Mouse (Mus musculus): ENCODE measurements around the gene Pcnt.
A peak's percentile ranks its signal among the peaks of the same experiment; 100 is the strongest.

The Pcnt gene

DNA sequence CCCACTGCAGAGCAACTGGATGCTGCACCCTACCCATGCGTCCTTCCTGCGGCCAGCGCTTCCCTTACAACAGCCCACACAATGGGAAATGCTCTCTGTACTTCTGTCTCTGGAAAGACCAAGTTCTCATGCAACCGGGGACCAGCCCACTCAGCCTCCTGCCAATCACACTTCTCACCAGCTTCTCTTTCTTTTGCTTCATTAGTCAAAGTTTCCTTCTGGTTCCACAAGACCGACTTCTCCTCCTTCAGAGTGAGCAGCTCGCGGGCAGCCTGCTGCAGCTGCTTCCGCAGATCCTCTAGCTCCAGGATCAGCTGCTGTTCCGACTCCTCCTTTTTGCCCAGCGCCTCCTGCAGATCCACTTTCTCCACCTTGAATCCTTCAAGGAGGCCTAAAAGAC is 34.1 kb downstream of the Pcnt start:
- DNase-seq (ENCODE audit: low spot score), result no peak

DNA sequence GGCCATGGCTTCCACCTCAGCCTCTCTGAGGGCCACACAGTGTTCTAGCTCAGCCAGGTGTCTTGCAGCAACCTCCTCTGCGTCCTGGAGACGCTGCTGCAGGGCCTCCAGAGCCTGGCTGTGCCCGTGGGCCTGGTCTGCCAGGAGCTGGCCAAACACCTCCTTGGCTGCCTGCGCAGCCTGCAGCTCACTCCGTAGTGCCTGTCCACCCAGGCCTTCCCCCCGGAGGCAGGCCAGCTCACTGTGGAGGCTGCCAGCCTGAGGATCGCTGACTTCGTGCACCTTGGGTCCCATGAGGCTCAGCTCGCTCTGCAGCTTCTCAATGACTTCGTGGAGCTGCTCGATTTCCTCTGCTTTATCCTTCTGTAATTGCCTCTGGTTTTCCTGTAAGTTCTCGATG is 50.0 kb downstream of the Pcnt start:
- no peak for DNase-seq (ENCODE audit: low spot score)

DNA sequence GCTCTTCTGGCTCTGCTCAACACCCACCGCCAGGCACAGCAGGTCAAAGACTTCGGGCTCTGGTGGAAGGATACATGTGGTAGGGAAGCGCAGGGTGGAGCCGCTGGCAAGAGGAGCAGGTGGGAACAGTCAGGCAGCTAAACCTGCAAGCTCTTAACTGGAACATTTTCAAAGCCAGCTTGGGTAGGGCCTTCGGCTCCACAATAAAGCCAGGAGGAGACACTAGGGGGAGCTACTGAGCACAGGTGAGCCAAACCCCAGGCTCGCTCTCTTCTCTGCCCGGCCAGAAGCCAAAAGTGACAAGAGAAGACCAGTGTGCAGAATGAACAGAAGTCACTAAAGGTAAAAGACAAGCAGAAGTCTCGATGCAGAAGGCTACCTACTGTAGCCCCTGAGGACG is 50.8 kb downstream of the Pcnt start:
- no peak for DNase-seq (ENCODE audit: low spot score)

DNA sequence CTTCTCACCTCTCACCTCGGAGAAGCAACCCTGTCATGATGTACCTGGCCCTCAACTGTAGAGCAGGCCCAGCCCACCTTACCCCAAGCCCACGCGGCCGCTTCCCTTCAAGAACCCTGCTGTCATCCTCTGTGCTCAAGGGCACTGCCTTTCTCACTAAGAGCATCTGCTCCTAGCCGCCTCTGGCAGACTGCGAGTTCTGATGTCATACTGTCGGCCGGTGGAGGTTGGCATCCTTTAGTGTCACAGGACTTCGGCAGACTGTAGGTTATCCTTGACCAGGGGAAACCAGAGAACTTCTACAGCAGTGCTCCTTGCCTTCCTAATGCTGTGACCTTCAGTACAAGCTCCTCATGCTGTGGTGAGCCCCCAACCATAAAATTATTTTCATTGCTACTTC is 51.4 kb downstream of the Pcnt start:
- DNase-seq (ENCODE audit: low spot score), result no peak

DNA sequence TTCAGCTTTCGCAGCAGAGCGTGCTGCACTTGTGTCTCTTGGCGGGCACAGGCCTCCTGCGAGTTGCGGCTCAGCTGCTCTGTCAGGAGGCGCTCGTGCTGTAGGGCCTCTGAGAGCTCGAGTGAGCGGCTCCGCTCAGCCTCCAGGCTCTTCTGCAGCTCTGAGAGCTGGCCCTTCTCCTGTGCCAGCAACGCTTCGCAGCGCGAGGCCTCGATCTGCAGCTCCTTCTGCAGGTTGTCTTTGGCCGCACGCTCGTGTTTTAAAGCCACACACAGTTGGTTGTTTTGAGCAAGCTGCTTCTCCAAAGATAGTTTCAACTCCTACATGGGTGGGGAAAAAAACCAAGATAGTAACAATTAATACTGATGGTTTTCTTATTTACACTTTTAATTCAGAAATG is 67.6 kb downstream of the Pcnt start:
- no peak for DNase-seq (ENCODE audit: low spot score)

DNA sequence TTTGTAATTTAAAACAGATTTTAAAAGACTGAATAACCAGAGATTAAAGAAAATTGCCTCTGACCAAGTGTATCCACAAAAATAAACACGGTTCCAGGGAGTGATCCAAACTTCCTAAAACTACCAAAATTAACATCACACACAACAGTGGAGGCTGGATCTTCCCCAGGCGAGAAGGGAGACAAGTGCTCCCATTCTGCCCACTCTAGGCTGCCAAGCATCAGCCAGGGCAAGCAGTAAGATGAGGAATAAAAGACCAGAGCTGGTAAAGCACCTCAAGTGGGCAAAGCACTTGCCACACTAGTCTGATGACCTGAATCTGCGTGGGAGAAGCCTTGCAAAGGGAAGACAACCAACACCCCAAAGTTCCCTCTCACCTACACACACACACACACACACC is 70.8 kb downstream of the Pcnt start:
- no peak for DNase-seq (ENCODE audit: low spot score)

DNA sequence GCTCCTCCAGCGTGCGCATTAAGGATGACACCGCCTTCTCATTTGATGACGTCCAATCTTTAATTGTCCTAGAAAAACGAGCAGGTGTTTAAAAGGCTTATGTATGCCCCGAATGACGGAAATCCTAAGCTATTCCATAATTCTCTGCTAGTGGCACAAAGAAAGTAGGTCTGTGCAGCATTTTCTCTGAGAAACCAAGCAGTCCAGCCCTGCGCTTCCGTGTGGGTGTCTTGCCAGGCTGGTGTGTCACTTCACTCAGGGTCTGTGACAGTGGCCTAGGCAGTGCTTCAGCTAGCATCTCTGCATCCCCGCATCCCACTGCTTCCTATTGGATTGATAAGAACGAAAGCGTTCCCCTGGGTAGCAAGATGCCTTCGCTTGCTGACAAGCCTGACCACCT is 73.8 kb downstream of the Pcnt start:
- DNase-seq (ENCODE audit: low spot score), result no peak

DNA sequence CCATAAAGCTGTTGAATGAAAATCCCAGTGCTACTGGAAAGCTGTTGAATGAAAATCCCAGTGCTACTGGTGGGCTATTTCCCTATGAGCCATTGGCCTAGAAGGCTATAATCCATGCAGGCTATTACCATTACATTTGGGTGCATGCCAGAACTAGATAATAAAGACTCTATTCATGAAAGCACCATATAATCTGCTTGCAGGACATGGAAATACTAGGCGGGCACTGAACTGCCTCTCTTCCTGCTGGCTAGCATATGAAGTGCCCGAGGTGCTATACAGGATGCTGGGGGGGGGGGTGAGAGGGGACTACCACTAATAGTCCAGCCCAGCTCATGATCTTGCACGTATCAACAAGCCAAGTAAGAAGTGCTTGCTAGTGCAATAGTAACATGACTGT is 79.4 kb downstream of the Pcnt start:
- DNase-seq (ENCODE audit: low spot score), result no peak

DNA sequence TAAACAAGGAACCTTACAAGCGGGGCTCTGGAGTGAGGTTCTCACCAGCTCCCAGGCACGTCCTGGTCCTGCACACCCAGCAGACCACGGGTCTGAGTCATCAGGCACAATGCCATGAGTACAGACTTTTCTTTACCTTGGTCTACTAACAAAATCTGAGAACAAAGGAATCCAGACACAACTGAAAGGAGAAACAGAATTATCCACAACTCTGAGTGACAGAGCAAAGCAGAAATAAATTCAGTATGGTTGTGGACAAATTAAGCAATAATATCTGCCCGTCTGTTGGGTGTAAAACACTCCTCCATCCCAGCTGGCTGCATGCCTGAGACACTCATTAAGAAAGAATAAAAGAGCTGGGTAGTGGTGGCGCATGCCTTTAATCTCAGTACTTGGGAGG is 84.1 kb downstream of the Pcnt start:
- DNase-seq (ENCODE audit: low spot score), result no peak

DNA sequence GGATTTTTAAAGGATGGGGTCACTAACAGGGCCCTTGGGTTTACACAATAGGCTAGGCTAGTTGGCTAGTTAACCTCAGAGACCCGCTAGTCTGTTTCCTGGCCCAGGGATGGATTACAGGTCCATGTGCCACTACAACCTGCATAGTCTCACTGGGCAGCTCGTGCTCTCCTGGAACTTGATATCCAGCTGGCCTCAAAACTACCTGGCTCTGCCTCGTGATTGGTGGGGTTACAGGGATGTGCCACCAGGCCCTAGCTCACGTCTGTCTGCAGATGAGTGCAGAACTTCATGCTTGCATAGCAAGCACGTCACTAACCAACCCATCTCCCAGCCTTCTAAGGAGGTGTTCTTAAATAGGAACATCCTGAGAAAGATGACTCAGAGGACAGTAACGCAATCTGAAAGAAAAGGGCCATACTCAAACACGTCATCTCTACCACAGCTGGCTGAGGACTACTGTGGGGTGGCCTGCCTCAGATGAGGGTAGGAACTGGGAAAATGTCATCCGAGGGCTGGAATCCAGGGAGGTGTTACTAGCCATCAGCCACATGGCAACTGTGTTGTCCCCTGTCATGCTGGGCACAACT is 85.2 kb downstream of the Pcnt start:
- DNase-seq (ENCODE audit: low spot score), result no peak

DNA sequence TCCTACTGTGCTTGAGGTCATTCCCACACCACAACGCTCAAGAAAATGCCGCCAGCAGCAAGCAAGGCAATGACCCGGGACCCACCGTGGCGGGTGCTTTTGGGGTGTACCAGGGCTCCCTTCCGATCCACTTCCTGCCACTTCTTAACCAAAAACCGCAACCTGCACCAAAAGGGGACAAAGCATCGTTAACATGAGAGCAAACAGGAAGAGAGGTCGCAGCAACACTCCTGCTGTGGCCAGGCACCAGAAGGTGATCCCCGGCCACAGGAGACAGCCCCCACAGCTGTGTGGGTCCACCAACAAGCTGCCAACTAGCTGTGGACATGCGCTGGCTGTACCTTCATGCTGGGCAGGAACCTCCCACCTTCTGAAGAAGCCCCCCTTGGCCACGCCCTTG is 87.6 kb downstream of the Pcnt start:
- no peak for DNase-seq (ENCODE audit: low spot score)

DNA sequence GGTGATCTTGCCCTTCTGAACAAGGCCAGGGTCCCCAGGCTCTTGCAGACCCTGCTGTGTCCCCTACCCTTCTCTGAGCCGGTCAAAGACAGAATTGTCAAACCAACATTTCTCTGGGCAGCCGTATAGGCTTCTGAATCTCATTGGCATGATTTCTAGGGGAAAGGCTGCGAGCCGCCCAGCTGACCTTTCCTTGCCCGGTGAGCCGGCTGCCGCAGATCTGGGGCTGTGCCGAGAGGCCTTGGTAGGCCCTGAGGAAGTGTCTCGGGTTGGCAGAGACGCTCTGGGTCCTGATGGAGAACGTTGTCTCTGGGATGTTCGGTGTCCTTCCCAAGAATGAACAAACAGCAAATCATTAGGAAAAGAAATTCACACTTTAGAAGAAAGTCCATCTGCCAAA is 88.6 kb downstream of the Pcnt start:
- no peak for DNase-seq (ENCODE audit: low spot score)

DNA sequence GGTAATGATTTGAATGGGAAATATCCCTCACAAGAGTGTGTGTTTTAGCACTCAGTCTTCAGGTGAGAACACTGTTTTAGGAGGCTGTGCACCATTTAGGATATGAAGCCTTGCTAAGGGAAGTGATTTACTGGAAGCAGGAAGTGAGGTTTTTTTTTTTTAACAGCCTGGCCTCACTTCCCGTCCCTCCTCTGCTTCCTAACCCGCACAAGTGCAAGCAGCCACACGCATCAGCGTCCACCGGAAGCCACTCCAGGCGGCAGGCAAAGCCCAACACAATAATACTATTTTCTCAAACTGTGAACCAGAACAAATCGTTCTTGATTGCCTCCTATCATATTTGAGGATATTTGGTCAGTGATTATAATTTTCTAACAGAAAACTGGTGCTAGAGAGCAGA is 90.6 kb downstream of the Pcnt start:
- DNase-seq (ENCODE audit: low spot score), result no peak

DNA sequence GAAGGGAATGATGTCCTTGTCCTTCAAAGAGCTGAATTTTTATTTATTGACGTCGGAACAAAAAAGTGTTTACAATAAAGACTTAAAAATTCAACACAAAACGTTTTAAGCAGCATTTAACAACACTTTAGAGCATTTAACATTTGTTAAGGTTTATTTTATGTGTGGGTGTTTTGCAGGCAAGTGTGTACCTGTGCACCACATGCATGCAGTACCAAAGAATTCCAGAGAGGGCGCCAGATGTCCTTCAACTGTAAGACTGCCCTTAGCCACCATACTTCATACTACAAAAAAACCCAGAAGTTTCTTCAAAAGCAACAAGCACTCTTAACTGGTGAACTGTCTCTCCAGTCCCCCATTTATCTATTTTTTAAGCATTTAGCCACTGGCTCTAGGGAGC is 96.0 kb downstream of the Pcnt start:
- peak; percentile 53 for DNase-seq (ENCODE audit: low spot score)

DNA sequence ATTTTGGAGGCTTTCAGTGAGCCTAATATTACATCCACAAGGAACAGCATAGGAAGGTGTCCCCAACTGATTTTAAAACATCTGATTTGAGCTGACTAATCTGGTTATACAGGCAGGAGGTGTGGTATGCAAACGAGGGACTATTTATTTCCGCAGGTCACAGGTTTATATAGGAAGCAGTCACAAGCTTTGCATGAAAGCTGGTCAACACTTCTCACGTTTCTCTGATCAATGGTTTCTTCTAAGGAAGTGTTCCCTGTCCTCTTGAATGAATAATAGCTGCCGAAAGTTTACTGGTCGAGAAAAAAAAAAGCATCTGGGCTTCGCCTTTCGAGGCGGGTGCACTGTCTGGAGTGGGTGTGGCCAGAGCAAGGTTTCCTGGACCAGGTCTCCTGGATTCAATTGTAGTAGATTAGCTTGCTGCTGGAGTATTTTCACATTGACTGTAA is 96.5 kb downstream of the Pcnt start:
- DNase-seq (ENCODE audit: low spot score), result no peak

DNA sequence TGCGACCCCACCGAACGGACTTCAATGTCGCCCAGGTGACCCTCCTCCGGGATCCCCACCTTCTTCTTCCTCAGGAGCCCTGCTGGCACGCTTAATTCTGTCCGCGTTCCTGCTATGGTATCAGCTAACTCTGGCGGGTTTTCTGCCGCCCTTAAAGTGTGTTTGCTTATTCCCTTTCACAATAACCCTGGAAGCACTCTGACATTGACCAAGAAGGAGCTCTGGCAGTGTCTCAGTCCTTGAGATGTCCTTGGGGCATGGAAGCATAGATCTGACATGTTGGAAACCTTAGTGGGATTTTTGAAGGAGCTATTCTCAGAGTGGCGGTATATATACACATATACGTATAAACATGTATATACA is 97.1 kb downstream of the Pcnt start:
- DNase-seq (ENCODE audit: low spot score), result no peak

DNA sequence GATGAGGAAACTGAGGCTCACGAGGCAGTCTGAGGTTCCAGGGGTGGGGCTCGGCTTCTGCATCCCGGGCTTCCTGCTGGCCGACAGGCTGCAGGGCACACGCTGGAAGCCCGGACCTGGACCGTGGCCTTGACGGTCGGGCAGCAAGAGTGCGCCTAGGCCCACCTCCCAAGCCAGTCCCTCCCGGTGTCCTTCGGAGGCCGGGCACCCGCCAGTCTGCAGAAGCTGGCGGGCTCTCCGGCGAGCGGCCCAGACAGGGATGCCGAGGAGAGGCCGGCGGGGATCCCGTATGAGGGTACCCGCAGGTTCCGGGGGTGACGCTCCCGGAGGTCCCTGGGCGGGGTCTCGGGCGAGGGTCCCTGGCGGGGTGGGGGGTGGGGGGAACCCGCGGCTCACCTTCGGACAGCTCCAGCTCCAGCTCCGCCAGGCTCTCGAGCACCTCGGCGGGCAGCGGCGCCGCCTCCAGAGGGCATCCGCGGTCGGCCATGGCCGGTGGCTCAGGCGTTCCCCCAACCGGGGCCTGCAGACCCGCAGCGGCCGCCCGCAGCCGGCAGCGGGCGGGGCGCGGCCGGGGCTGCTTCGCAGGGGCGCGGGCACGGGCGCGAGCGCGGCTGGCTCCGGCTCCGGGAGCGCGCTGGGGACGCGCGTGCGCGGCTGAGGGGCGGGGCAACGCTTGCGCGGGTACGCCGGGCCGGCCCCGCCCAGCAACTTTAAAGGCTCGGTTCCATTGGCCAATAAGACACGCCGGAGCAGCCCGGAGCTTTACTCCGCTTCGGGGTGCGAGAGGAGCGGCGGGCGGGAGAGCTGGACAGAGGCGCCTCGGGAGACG is 97.7 kb downstream of the Pcnt start, which contains the start of gene Dip2a:
Gene Dip2a (minus strand): TSS at position 581 of the 829 bp plus-strand sequence.
- DNase-seq (ENCODE audit: low spot score), result peak; percentile 95

DNA sequence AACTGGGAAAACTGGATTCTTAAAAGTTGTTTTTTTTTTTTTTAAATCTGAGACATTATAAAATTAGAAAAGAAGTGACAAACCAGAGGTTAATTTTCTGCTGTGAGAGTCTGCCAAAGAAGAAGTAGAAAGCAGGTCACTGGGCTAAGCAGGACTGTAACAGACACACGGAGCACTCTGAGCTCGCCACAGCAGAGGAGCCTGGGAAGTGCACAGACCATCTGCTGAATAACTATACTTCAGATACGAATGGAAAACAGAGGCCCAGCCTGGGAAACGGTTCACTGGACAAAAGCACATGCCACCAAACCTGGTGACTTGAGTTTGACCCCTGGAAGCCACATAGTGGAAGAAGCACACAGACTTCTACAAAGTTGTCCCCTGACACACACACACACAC is 108.2 kb downstream of the Pcnt start:
- DNase-seq (ENCODE audit: low spot score), result no peak

DNA sequence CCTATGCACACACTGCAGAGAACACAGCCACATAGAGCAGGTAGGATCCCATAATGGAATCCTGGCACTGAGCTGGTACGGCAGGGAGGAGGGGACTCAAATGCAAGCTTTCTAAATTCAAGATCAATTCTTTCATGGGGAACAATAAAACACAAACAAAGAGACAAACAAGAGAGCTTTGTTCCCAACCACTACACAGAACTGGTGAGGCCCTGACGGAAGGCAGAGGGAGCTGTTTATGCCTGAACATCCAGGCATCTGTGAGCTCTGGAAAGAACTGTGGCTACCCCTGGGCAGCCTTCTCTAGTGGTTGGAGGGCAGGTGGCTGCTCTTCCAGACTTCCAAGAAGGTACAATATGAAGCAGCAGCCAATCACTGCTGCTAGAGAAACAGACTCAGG is 110.5 kb downstream of the Pcnt start:
- DNase-seq (ENCODE audit: low spot score), result no peak

DNA sequence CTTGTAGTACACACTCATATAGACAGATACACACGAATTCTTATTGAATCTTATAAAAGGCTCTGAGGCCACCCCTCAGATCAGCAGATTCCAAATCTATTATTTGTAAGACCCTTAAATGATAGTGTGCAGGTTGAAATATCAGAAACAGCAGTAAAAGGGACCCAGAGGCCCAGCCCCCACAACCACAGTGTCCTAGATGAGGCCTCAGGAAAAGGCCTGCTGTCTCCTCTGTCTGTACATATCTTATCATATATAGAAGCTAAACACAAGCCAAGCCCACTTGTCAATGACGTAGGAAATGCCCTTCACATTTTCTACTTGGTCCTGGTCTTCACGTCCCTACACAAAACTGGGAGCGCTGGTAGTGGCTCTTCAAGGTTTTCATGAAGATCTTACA is 113.5 kb downstream of the Pcnt start:
- no peak for DNase-seq (ENCODE audit: low spot score)

DNA sequence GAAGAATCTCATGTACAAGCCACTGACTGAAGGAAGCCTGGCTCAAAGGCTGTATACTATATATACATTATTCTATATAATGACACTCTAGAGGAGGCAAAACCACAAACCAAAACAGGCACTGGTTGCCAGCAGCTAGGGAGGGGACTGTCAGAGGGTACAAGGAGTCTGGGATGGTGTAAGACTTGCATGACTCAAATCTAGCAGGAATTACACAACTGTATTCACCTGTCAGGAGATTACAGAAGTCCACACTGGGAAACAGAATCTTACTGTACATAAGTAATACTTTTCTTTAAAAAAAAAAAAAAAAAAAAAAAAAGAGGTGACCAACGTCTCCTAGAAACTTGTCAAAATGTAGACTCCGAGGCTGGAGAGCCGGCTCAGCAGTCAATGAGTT is 114.0 kb downstream of the Pcnt start:
- no peak for DNase-seq (ENCODE audit: low spot score)

DNA sequence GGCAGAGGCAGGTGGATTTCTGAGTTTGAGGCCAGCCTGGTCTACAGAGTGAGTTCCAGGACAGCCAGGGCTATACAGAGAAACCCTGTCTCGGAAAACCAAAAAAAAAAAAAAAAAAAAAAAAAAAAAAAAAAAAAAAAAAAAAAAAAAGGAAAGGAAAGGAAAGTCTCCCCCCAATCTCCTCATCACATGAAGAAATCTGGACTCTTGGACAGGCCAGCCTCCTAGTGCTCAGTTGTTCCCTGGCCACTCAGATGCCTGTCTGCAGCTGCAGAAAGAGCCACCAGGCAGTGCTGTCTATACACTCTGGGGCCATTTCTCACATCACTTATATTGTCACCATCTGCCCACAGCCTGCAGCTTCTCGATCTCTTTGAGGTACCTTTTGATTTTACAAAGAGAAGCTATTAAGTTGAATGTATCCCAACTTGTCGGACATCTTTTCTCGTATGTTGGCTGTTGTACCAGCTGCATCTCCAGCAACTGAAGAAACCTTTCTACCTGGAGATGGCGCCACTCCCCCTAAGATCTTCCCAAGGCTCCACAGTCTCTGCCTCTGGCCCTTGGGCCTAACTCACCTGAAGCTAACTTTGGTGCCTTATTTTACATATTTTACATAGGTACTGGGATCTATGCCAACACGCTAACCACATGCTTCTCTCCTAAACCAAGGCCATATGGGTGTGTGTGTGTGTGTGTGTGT is 116.1 kb downstream of the Pcnt start:
- DNase-seq (ENCODE audit: low spot score), result peak; percentile 52

DNA sequence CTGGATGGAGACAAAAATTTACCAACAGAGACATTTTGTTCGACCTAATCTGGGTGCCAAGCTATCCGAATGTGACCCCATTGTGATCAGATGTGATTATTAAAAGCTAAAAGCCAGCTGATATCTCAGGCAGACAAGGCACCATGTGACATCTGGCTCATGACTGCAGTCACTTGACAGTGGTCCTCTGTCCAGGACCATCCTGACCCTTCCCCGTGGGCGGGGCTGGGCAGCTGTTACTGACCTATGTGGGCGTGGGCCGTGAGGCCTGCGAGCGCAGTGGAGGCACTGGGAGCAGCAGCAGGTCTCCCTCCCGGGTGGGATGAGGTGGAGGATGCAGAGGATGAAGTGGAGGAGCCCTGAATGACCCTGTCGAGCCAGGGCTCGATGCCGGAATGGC is 125.0 kb downstream of the Pcnt start:
- no peak for DNase-seq (ENCODE audit: low spot score)
